Mouse (Mus musculus) spleen, adult 2 months (tissue): Measurements from ENCODE around the gene Samd4b.

Experiments
- CTCF ChIP-seq: fragments of 200-500 bp; IDR thresholded peaks from 2 replicates; pipeline ENCODE4 v1.5.1; 2011; ENCODE audit warnings: mild to moderate bottlenecking, inconsistent platforms; ENCODE audit not compliant: insufficient read depth, insufficient read length, insufficient replicate concordance; ENCODE audit errors: extremely low read depth
- POLR2A ChIP-seq: fragments of 200-500 bp; IDR thresholded peaks from 2 replicates; pipeline ENCODE4 v1.6.1; 2011; ENCODE audit warnings: low read depth, low read length, inconsistent platforms

DNA sequence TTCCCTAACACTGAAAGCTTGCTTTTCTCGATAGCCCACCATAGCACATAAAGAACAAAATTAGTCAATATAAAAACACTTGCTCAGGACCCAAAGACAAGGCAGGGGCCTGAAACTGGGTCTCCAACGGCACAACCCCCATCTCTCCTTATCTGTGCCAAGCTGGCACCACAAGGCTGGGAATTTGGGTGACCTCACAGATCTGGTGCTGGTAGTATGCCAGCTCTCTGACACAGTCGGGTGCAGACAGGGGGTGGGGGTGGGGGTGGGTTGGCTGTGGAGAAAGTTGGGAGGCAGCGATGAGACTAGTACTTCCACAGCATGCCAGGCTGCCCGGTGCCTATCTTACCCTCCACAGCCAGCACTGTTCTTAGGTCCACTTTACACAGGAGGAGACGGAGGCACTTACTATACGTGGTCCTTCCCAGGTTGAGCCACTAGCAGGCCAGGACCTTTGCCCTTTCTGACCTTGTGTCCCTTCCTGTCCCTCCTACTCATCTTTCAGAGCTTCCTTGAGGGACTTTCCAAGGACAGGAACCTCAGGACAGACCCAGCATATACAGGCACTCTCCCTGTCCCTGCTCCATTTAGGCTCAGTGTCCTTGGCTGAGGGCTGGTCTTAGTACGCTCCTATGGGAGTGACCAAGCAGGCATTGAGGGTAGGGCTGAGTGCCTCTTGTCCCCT, 2.1 kb downstream of the Samd4b start:
- TF ChIP-seq CTCF (no peak), POLR2A (no peak)
